Mouse (Mus musculus) liver, postnatal 0 days (tissue): ENCODE data around the gene Tmem222.

Experiments
- CTCF ChIP-seq: sonication (generic); IDR thresholded peaks from 2 replicates; pipeline ENCODE4 v1.5.1; 2016; ENCODE audit warnings: antibody characterized with exemption, low read depth
- EP300 ChIP-seq: IDR thresholded peaks from 2 replicates; pipeline ENCODE4 v1.6.1; 2016; ENCODE audit warnings: antibody characterized with exemption, low read depth, mild to moderate bottlenecking

GRCm38 (mm10) chr4:133226073-133226472 lies 51.5 kb downstream of the Tmem222 start:
- no peak for TF ChIP-seq CTCF
- TF ChIP-seq EP300, result no peak
